Mouse (Mus musculus) embryo, embryonic 11.5 days (tissue): ENCODE data around the gene Wdr81.

Experiments
- DNase-seq: peaks from one replicate; pipeline ENCODE4 v3.0.0-alpha.2; 2012; ENCODE audit warnings: low read depth, low spot score

The Wdr81 gene

GRCm38 (mm10) chr11:75400099-75400498, 54.4 kb downstream of the Wdr81 start:
- no peak for DNase-seq

GRCm38 (mm10) chr11:75399411-75399841, 55.1 kb downstream of the Wdr81 start:
- DNase-seq, result no peak

GRCm38 (mm10) chr11:75397452-75397851, 57.1 kb downstream of the Wdr81 start:
- DNase-seq, result no peak

GRCm38 (mm10) chr11:75395611-75396010, 58.9 kb downstream of the Wdr81 start:
- no peak for DNase-seq
